Mouse (Mus musculus): ENCODE data around the gene Nxn. TPM values are rescaled to one million over a fixed set of nuclear protein-coding genes. Genes with fewer than 3 reads are reported as not detected.

Gene Nxn
- polyA plus RNA-seq, 1 experiment, result 10.6 TPM

GRCm38 (mm10) chr11:76314741-76315140 is 84.2 kb downstream of the Nxn start:
- Histone ChIP-seq H3K27ac (ENCODE audit: insufficient read depth, low read depth, low read length) (no peak overlapping the region), H3K4me1 (ENCODE audit: control insufficient read depth, insufficient read depth, low read length) (no peaks in the 10 kb centered on the region; the same call in 1 of the 2 replicates)
- 58% methylated on average over 4 of the region's 4 CpGs for WGBS

GRCm38 (mm10) chr11:76314140-76314539 is 84.8 kb downstream of the Nxn start:
- DNase-seq, result no peak
- H3K27me3 ChIP-seq (replicated peaks; ENCODE audit: control insufficient read depth, insufficient read depth, low read length), result no peaks in the 10 kb centered on the region
- no peaks in the 10 kb centered on the region; the same call in 1 of the 2 replicates for H3K4me1 ChIP-seq (ENCODE audit: control insufficient read depth, insufficient read depth, low read length)
- 68% methylated on average over 6 of the region's 6 CpGs for WGBS
- no peak for TF ChIP-seq CTCF (conservative IDR thresholded peaks at IDR 0.05; ENCODE audit: insufficient read depth, insufficient read length, low read depth, low read length)
- no peak for TF ChIP-seq POLR2A (IDR thresholded peaks at IDR 0.05; ENCODE audit: low read depth, low read length)
- no peaks in the 10 kb centered on the region for H3K36me3 ChIP-seq (ENCODE audit: control insufficient read depth, insufficient read depth, low read length)
- no peak overlapping the region for H3K4me3 ChIP-seq (ENCODE audit: insufficient read depth, low read depth, low read length)
- H3K27ac ChIP-seq (ENCODE audit: insufficient read depth, low read depth, low read length), result no peak overlapping the region

More at GRCm38 (mm10) chr11:76314741-76315140, 84.2 kb downstream of the Nxn start:
- TF ChIP-seq CTCF (conservative IDR thresholded peaks at IDR 0.05; ENCODE audit: insufficient read depth, insufficient read length, low read depth, low read length) (peak; percentile 55), POLR2A (IDR thresholded peaks at IDR 0.05; ENCODE audit: low read depth, low read length) (no peak)
- Histone ChIP-seq H3K27me3 (replicated peaks; ENCODE audit: control insufficient read depth, insufficient read depth, low read length) (no peaks in the 10 kb centered on the region), H3K4me3 (ENCODE audit: insufficient read depth, low read depth, low read length) (no peak overlapping the region), H3K36me3 (ENCODE audit: control insufficient read depth, insufficient read depth, low read length) (no peaks in the 10 kb centered on the region)
- peak; percentile 68 for DNase-seq

- Histone ChIP-seq H3K4me1 (ENCODE audit: control insufficient read depth, insufficient read depth, low read length) (no peaks in the 10 kb centered on the region; the same call in 1 of the 2 replicates), H3K27ac (ENCODE audit: insufficient read depth, low read depth, low read length) (no peak overlapping the region), H3K27me3 (replicated peaks; ENCODE audit: control insufficient read depth, insufficient read depth, low read length) (no peaks in the 10 kb centered on the region), H3K4me3 (ENCODE audit: insufficient read depth, low read depth, low read length) (no peak overlapping the region), H3K36me3 (ENCODE audit: control insufficient read depth, insufficient read depth, low read length) (no peaks in the 10 kb centered on the region)
- no peak for DNase-seq
- 66% methylated on average over 4 of the region's 4 CpGs for WGBS
- TF ChIP-seq CTCF (conservative IDR thresholded peaks at IDR 0.05; ENCODE audit: insufficient read depth, insufficient read length, low read depth, low read length) (no peak), POLR2A (IDR thresholded peaks at IDR 0.05; ENCODE audit: low read depth, low read length) (no peak)
Measured at GRCm38 (mm10) chr11:76312805-76313204, 86.1 kb downstream of the Nxn start.

- no peak for DNase-seq
- H3K4me3 ChIP-seq (ENCODE audit: insufficient read depth, low read depth, low read length), result no peak overlapping the region
- 88% methylated on average over 12 of the region's 12 CpGs for WGBS
- TF ChIP-seq CTCF (conservative IDR thresholded peaks at IDR 0.05; ENCODE audit: insufficient read depth, insufficient read length, low read depth, low read length) (no peak), POLR2A (IDR thresholded peaks at IDR 0.05; ENCODE audit: low read depth, low read length) (no peak)
- H3K27me3 ChIP-seq (replicated peaks; ENCODE audit: control insufficient read depth, insufficient read depth, low read length), result no peaks in the 10 kb centered on the region
- no peaks in the 10 kb centered on the region for H3K36me3 ChIP-seq (ENCODE audit: control insufficient read depth, insufficient read depth, low read length)
- no peak overlapping the region for H3K27ac ChIP-seq (ENCODE audit: insufficient read depth, low read depth, low read length)
- H3K4me1 ChIP-seq (ENCODE audit: control insufficient read depth, insufficient read depth, low read length), result no peaks in the 10 kb centered on the region; the same call in 1 of the 2 replicates
Measured at GRCm38 (mm10) chr11:76311224-76312000, 87.5 kb downstream of the Nxn start.

GRCm38 (mm10) chr11:76309868-76310267 is 89.1 kb downstream of the Nxn start:
- WGBS, result 73% methylated on average over 5 of the region's 5 CpGs
- no peaks in the 10 kb centered on the region for H3K27me3 ChIP-seq (replicated peaks; ENCODE audit: control insufficient read depth, insufficient read depth, low read length)
- DNase-seq, result peak; percentile 42
- peak overlapping the region; percentile 40; the same call in 1 of the 2 replicates for H3K27ac ChIP-seq (ENCODE audit: insufficient read depth, low read depth, low read length)
- no peaks in the 10 kb centered on the region for H3K36me3 ChIP-seq (ENCODE audit: control insufficient read depth, insufficient read depth, low read length)
- no peak for TF ChIP-seq POLR2A (IDR thresholded peaks at IDR 0.05; ENCODE audit: low read depth, low read length)
- TF ChIP-seq CTCF (conservative IDR thresholded peaks at IDR 0.05; ENCODE audit: insufficient read depth, insufficient read length, low read depth, low read length), result no peak
- H3K4me3 ChIP-seq (ENCODE audit: insufficient read depth, low read depth, low read length), result no peak overlapping the region
- H3K4me1 ChIP-seq (ENCODE audit: control insufficient read depth, insufficient read depth, low read length), result no peaks in the 10 kb centered on the region; the same call in 1 of the 2 replicates

GRCm38 (mm10) chr11:76309072-76309471 is 89.9 kb downstream of the Nxn start:
- TF ChIP-seq CTCF (conservative IDR thresholded peaks at IDR 0.05; ENCODE audit: insufficient read depth, insufficient read length, low read depth, low read length) (no peak), POLR2A (IDR thresholded peaks at IDR 0.05; ENCODE audit: low read depth, low read length) (no peak)
- no peaks in the 10 kb centered on the region for H3K4me1 ChIP-seq (ENCODE audit: control insufficient read depth, insufficient read depth, low read length)
- 60% methylated on average over 6 of the region's 6 CpGs for WGBS
- no peak overlapping the region for H3K4me3 ChIP-seq (ENCODE audit: insufficient read depth, low read depth, low read length)
- H3K27me3 ChIP-seq (replicated peaks; ENCODE audit: control insufficient read depth, insufficient read depth, low read length), result no peaks in the 10 kb centered on the region
- H3K27ac ChIP-seq (ENCODE audit: insufficient read depth, low read depth, low read length), result no peak overlapping the region
- no peak for DNase-seq
- H3K36me3 ChIP-seq (ENCODE audit: control insufficient read depth, insufficient read depth, low read length), result no peaks in the 10 kb centered on the region

- no peaks in the 10 kb centered on the region for H3K36me3 ChIP-seq (ENCODE audit: control insufficient read depth, insufficient read depth, low read length)
- TF ChIP-seq CTCF (conservative IDR thresholded peaks at IDR 0.05; ENCODE audit: insufficient read depth, insufficient read length, low read depth, low read length) (no peak), POLR2A (IDR thresholded peaks at IDR 0.05; ENCODE audit: low read depth, low read length) (no peak)
- H3K27me3 ChIP-seq (replicated peaks; ENCODE audit: control insufficient read depth, insufficient read depth, low read length), result no peaks in the 10 kb centered on the region
- no peaks in the 10 kb centered on the region for H3K4me1 ChIP-seq (ENCODE audit: control insufficient read depth, insufficient read depth, low read length)
- no peak overlapping the region for H3K4me3 ChIP-seq (ENCODE audit: insufficient read depth, low read depth, low read length)
- WGBS, result 72% methylated on average over 4 of the region's 4 CpGs
- DNase-seq, result no peak
- no peak overlapping the region for H3K27ac ChIP-seq (ENCODE audit: insufficient read depth, low read depth, low read length)
Measured at GRCm38 (mm10) chr11:76306769-76307168, 92.2 kb downstream of the Nxn start.

Data from kidney, adult 2 months (tissue).